Mouse (Mus musculus): ENCODE data around the gene Pex6.

Pex6 gene

GRCm38 (mm10) chr17:46703971-46704886 lies 7.0 kb upstream of the Pex6 start:
- H3K4me3 ChIP-seq (replicated peaks; ENCODE audit: low read length): peak overlapping the region; percentile 99
- peaks cover 39% of the 10 kb centered on the region for H3K36me3 ChIP-seq (ENCODE audit: insufficient read depth, low read length)
- H3K9me3 ChIP-seq (ENCODE audit: low read length): no peaks in the 10 kb centered on the region
- TF ChIP-seq CTCF (conservative IDR thresholded peaks at IDR 0.05; ENCODE audit: low read length): no peak
- TF ChIP-seq NANOG (IDR thresholded peaks at IDR 0.05; ENCODE audit: borderline replicate concordance, low read length): no peak
- no peak for TF ChIP-seq POU5F1 (IDR thresholded peaks at IDR 0.05; ENCODE audit: borderline replicate concordance, low read length)
- H3K4me1 ChIP-seq (replicated peaks; ENCODE audit: low read depth, low read length): peaks cover 63% of the 10 kb centered on the region
- peaks cover 10% of the 10 kb centered on the region; the same call in 1 of the 2 replicates for H3K27me3 ChIP-seq (ENCODE audit: insufficient read depth, low read length)

- Histone ChIP-seq H3K4me1 (replicated peaks; ENCODE audit: low read depth, low read length) (peaks cover 56% of the 10 kb centered on the region), H3K4me3 (replicated peaks; ENCODE audit: low read length) (peak within 1 kb of the TSS; percentile 99), H3K9me3 (ENCODE audit: low read length) (no peaks in the 10 kb centered on the region), H3K36me3 (ENCODE audit: insufficient read depth, low read length) (peaks cover 30% of the 10 kb centered on the region), H3K27me3 (ENCODE audit: insufficient read depth, low read length) (peaks cover 10% of the 10 kb centered on the region; the same call in 1 of the 2 replicates)
- no peak for TF ChIP-seq CTCF (conservative IDR thresholded peaks at IDR 0.05; ENCODE audit: low read length)
- TF ChIP-seq POU5F1 (IDR thresholded peaks at IDR 0.05; ENCODE audit: borderline replicate concordance, low read length): no peak
- no peak for TF ChIP-seq NANOG (IDR thresholded peaks at IDR 0.05; ENCODE audit: borderline replicate concordance, low read length)
These were observed 6.1 kb upstream of the Pex6 start, which contains the start of gene Ppp2r5d for GRCm38 (mm10) chr17:46704887-46705835. Gene Ppp2r5d (minus strand): TSS chr17:46705111.

DNA sequence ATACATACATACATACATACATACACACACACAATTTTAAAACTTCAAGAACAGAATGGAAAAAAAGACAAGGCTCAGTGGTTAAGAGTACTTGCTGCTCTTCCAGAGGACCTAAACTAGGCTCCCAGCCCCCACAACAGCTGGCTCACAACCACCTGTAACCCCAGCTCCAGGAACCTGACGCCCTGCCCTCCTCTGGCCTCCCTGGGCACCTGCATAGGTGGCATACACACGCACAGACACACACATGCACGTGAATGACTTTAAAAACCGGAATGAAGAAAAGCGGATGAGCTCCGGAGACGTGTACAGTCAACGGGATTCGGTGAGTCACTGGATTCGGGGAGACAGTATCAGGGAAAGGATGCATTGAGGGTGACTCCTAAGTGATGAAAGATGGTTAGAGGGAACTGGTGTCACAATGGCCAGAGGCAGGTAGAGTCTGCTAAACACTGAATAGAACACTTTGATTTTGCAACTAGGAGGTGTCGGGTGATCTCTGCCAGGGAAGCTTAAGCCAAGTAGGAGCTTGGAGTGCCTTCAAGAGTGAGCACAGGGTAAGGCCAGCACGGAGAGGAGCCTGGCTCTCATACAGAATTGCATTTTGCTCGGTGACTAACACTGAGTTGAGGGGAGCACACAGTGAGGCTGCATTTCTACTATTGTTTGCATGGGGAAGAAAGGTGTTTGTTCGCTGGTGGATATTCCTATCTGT lies 4.7 kb upstream of the Pex6 start:
- Histone ChIP-seq H3K27me3 (ENCODE audit: insufficient read depth, low read length) (peaks cover 10% of the 10 kb centered on the region; the same call in 1 of the 2 replicates), H3K4me1 (replicated peaks; ENCODE audit: low read depth, low read length) (peaks cover 44% of the 10 kb centered on the region), H3K9me3 (ENCODE audit: low read length) (no peaks in the 10 kb centered on the region), H3K36me3 (ENCODE audit: insufficient read depth, low read length) (peaks cover 17% of the 10 kb centered on the region), H3K4me3 (replicated peaks; ENCODE audit: low read length) (no peak overlapping the region)
- no peak for TF ChIP-seq NANOG (IDR thresholded peaks at IDR 0.05; ENCODE audit: borderline replicate concordance, low read length)
- TF ChIP-seq POU5F1 (IDR thresholded peaks at IDR 0.05; ENCODE audit: borderline replicate concordance, low read length): no peak

DNA sequence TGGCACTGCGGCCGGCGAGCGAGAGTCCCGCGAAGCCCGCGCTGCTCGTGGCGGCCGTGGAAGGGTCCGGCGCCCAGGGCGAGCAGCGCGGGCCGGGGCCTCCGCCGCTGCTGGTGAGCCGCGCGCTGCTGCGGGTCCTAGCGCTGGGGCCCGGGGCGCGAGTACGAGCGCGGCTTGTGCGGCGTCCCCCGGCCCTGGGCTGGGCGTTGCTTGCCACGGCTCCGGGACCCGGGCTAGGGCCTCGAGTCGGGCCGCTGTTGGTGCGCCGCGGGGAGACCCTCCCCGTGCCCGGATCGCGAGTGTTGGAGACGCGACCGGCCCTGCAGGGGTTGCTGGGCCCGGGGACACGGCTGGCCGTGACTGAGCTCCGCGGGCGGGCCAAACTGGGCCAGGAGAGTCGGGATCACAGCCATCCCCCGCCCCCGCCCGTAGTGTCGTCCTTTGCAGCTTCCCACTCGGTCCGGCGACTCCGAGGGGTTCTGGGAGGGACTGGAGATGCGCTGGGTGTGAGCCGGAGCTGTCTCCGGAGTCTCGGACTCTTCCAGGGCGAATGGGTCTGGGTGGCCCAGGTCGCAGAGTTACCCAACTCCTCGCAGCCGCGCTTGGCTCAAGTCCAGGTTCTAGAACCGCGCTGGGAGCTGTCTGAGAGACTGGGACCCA lies 479 bp downstream of the Pex6 start:
- TF ChIP-seq NANOG (IDR thresholded peaks at IDR 0.05; ENCODE audit: borderline replicate concordance, low read length): no peak
- TF ChIP-seq POU5F1 (IDR thresholded peaks at IDR 0.05; ENCODE audit: borderline replicate concordance, low read length): no peak
- no peak for TF ChIP-seq CTCF (conservative IDR thresholded peaks at IDR 0.05; ENCODE audit: low read length)
- Histone ChIP-seq H3K36me3 (ENCODE audit: insufficient read depth, low read length) (peaks cover 34% of the 10 kb centered on the region), H3K27me3 (ENCODE audit: insufficient read depth, low read length) (peaks cover 5% of the 10 kb centered on the region; the same call in 1 of the 2 replicates), H3K4me1 (replicated peaks; ENCODE audit: low read depth, low read length) (peaks cover 39% of the 10 kb centered on the region), H3K9me3 (ENCODE audit: low read length) (no peaks in the 10 kb centered on the region), H3K4me3 (replicated peaks; ENCODE audit: low read length) (peak overlapping the region; percentile 98)

- Histone ChIP-seq H3K4me3 (replicated peaks; ENCODE audit: low read length) (peak overlapping the region; percentile 98), H3K9me3 (ENCODE audit: low read length) (no peaks in the 10 kb centered on the region), H3K36me3 (ENCODE audit: insufficient read depth, low read length) (peaks cover 38% of the 10 kb centered on the region), H3K4me1 (replicated peaks; ENCODE audit: low read depth, low read length) (peaks cover 39% of the 10 kb centered on the region), H3K27me3 (ENCODE audit: insufficient read depth, low read length) (no peaks in the 10 kb centered on the region)
- no peak for TF ChIP-seq POU5F1 (IDR thresholded peaks at IDR 0.05; ENCODE audit: borderline replicate concordance, low read length)
- TF ChIP-seq NANOG (IDR thresholded peaks at IDR 0.05; ENCODE audit: borderline replicate concordance, low read length): no peak
- no peak for TF ChIP-seq CTCF (conservative IDR thresholded peaks at IDR 0.05; ENCODE audit: low read length)
These were observed 1.2 kb downstream of the Pex6 start for GRCm38 (mm10) chr17:46712442-46712841.

- TF ChIP-seq NANOG (IDR thresholded peaks at IDR 0.05; ENCODE audit: borderline replicate concordance, low read length) (no peak), POU5F1 (IDR thresholded peaks at IDR 0.05; ENCODE audit: borderline replicate concordance, low read length) (no peak), CTCF (conservative IDR thresholded peaks at IDR 0.05; ENCODE audit: low read length) (no peak)
- Histone ChIP-seq H3K4me3 (replicated peaks; ENCODE audit: low read length) (no peak overlapping the region), H3K9me3 (ENCODE audit: low read length) (no peaks in the 10 kb centered on the region), H3K36me3 (ENCODE audit: insufficient read depth, low read length) (peaks cover 38% of the 10 kb centered on the region), H3K4me1 (replicated peaks; ENCODE audit: low read depth, low read length) (peaks cover 37% of the 10 kb centered on the region), H3K27me3 (ENCODE audit: insufficient read depth, low read length) (no peaks in the 10 kb centered on the region)
These were observed 2.6 kb downstream of the Pex6 start for GRCm38 (mm10) chr17:46713849-46714248.

DNA sequence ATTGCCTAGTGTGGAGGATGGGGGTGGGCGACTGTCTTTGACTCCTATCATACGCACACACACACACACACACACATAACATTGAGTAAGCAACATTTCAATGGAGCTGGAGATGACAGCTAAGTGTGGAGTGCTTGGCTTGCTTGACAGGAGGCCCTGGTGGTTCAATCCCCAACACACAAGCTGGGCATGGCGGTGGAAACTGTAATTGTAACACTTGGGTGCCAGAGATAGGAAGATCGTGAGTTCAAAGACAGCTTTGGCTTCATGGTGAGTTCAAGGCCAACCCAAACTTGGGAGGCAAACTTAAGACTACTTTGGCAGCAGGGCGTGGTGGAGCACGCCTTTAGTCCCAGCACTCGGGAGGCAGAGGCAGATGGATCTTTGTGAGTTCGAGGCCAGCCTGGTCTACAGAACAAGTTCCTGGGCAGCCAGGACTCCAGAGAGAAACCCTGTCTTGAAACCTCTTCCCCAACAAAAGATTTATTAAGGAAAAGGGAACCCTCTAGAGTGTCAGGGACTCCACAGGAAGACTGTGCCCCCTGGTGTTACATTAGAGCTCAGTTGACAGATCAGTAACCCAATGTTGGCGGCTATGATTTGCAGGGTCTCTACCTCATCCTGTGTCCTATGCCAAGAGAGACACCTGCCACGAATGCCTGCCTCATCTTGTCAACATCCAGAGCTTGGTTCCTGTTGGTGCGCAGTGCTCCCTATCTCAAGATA lies 3.7 kb downstream of the Pex6 start:
- Histone ChIP-seq H3K4me1 (replicated peaks; ENCODE audit: low read depth, low read length) (peaks cover 39% of the 10 kb centered on the region), H3K4me3 (replicated peaks; ENCODE audit: low read length) (no peak overlapping the region), H3K27me3 (ENCODE audit: insufficient read depth, low read length) (no peaks in the 10 kb centered on the region), H3K9me3 (ENCODE audit: low read length) (no peaks in the 10 kb centered on the region), H3K36me3 (ENCODE audit: insufficient read depth, low read length) (peaks cover 38% of the 10 kb centered on the region)
- TF ChIP-seq CTCF (conservative IDR thresholded peaks at IDR 0.05; ENCODE audit: low read length) (peak; percentile 61), POU5F1 (IDR thresholded peaks at IDR 0.05; ENCODE audit: borderline replicate concordance, low read length) (no peak)
